Mouse (Mus musculus) intestine, embryonic 16.5 days (tissue): Measurements from ENCODE around the gene Galnt14. TPM values are rescaled to one million over a fixed set of nuclear protein-coding genes. Genes with fewer than 3 reads are reported as not detected.

Experiments
- ATAC-seq: fragments of 200-750 bp; cut with Nextera tagmentation; 2 replicates; pipeline ENCODE4 v1.8.0; 2017; ENCODE audit warnings: moderate TSS enrichment, moderate library complexity
- H3K27ac ChIP-seq: fragments of 300-500 bp; sonication (generic); 2 replicates; pipeline ENCODE4 v1.5.1; 2014; ENCODE audit warnings: mild to moderate bottlenecking, low read length
- H3K27me3 ChIP-seq: fragments of 300-500 bp; sonication (generic); replicated peaks from 2 replicates; pipeline ENCODE4 v1.6.1; 2014; ENCODE audit warnings: low read length, control low read depth, mixed read lengths; ENCODE audit not compliant: control insufficient read depth, insufficient read depth
- H3K36me3 ChIP-seq: fragments of 300-500 bp; sonication (generic); 2 replicates; pipeline ENCODE4 v1.6.1; 2014; ENCODE audit warnings: low read length, control low read depth; ENCODE audit not compliant: control insufficient read depth, insufficient read depth
- H3K4me1 ChIP-seq: fragments of 300-500 bp; sonication (generic); 2 replicates; pipeline ENCODE4 v1.6.1; 2014; ENCODE audit warnings: low read length, control low read depth, mixed read lengths; ENCODE audit not compliant: control insufficient read depth, insufficient read depth
- H3K4me2 ChIP-seq: fragments of 300-500 bp; sonication (generic); 2 replicates; pipeline ENCODE4 v1.6.1; 2014; ENCODE audit warnings: low read depth, low read length, control low read depth
- H3K4me3 ChIP-seq: fragments of 300-500 bp; sonication (generic); 2 replicates; pipeline ENCODE4 v1.5.1; 2014; ENCODE audit warnings: mild to moderate bottlenecking, low read length
- H3K9ac ChIP-seq: fragments of 300-500 bp; sonication (generic); 2 replicates; pipeline ENCODE4 v1.6.1; 2014; ENCODE audit warnings: low read depth, low read length
- H3K9me3 ChIP-seq: fragments of 300-500 bp; sonication (generic); 2 replicates; pipeline ENCODE4 v1.6.1; 2016; ENCODE audit warnings: low read length, control low read depth; ENCODE audit not compliant: control insufficient read depth
- WGBS: fragments of 180-500 bp; shearing (Covaris S2); extraction: QIAGEN DNeasy Blood & Tissue Kit; methylation state at CpG from one replicate; pipeline ENCODE4 v1.1.7; 2014; 5-methylcytosine and 5-hydroxymethylcytosine counted together
- polyA plus RNA-seq: library from polyadenylated mRNA; unstranded; fragments of >200 nt; fragmentation: Nextera tagmentation; extraction: Ambion mirVana; gene quantifications from 2 replicates; pipeline ENCODE4 v1.2.1, GENCODE M21; 2015

Gene Galnt14
- polyA plus RNA-seq: 0.24 and 0.46 TPM in 2 replicates

- under 1% methylated on average over 75 of the region's 75 CpGs for WGBS
- peak; percentile 84 for ATAC-seq
- Histone ChIP-seq H3K36me3 (no peaks in the 10 kb centered on the region), H3K27me3 (peaks cover 40% of the 10 kb centered on the region), H3K4me1 (no peaks in the 10 kb centered on the region), H3K9me3 (no peaks in the 10 kb centered on the region), H3K4me2 (peak within 1 kb of the TSS; percentile 83), H3K4me3 (peak within 1 kb of the TSS; percentile 49), H3K27ac (no peak within 1 kb of the TSS), H3K9ac (peak within 1 kb of the TSS; percentile 56)
Measured at GRCm38 (mm10) chr17:73710042-73710911, at the start of gene Galnt14. Gene Galnt14 (minus strand): TSS chr17:73710453.

- Histone ChIP-seq H3K4me3 (no peak overlapping the region), H3K27me3 (0 out of 2 replicates have a peak, but pooled peaks cover 3% of the 10 kb centered on the region), H3K4me2 (no peak overlapping the region), H3K27ac (no peak overlapping the region), H3K4me1 (no peaks in the 10 kb centered on the region), H3K9me3 (no peaks in the 10 kb centered on the region), H3K9ac (no peak overlapping the region), H3K36me3 (no peaks in the 10 kb centered on the region)
- 2% methylated on average over 6 of the region's 6 CpGs for WGBS
- ATAC-seq: peak; percentile 60
Measured at GRCm38 (mm10) chr17:73743681-73744311, 33.5 kb upstream of the Galnt14 start.

GRCm38 (mm10) chr17:73723885-73724682 is 13.8 kb upstream of the Galnt14 start:
- Histone ChIP-seq H3K27ac (no peak overlapping the region), H3K4me3 (no peak overlapping the region), H3K27me3 (no peaks in the 10 kb centered on the region), H3K4me2 (no peak overlapping the region), H3K36me3 (no peaks in the 10 kb centered on the region), H3K9me3 (no peaks in the 10 kb centered on the region), H3K9ac (no peak overlapping the region), H3K4me1 (no peaks in the 10 kb centered on the region)
- ATAC-seq: no peak
- 59% methylated on average over 8 of the region's 8 CpGs for WGBS

GRCm38 (mm10) chr17:73719021-73719748 is 8.9 kb upstream of the Galnt14 start:
- no peaks in the 10 kb centered on the region for H3K4me1 ChIP-seq
- H3K27ac ChIP-seq: no peak overlapping the region
- no peak overlapping the region for H3K4me2 ChIP-seq
- no peaks in the 10 kb centered on the region for H3K36me3 ChIP-seq
- H3K9me3 ChIP-seq: no peaks in the 10 kb centered on the region
- no peak overlapping the region for H3K4me3 ChIP-seq
- H3K27me3 ChIP-seq: peaks cover 3% of the 10 kb centered on the region; the same call in 1 of the 2 replicates
- no peak for ATAC-seq
- no peak overlapping the region for H3K9ac ChIP-seq
- WGBS: 79% methylated on average over 2 of the region's 2 CpGs

GRCm38 (mm10) chr17:73716684-73717083 is 6.4 kb upstream of the Galnt14 start:
- Histone ChIP-seq H3K4me3 (no peak overlapping the region), H3K27me3 (peaks cover 10% of the 10 kb centered on the region), H3K27ac (no peak overlapping the region), H3K4me1 (no peaks in the 10 kb centered on the region), H3K36me3 (no peaks in the 10 kb centered on the region), H3K9ac (no peak overlapping the region), H3K4me2 (no peak overlapping the region), H3K9me3 (no peaks in the 10 kb centered on the region)
- WGBS: 71% methylated on average over 3 of the region's 3 CpGs
- no peak for ATAC-seq

- WGBS: 82% methylated on average over 8 of the region's 8 CpGs
- Histone ChIP-seq H3K4me1 (no peaks in the 10 kb centered on the region), H3K9ac (no peak overlapping the region), H3K4me2 (no peak overlapping the region), H3K27ac (no peak overlapping the region), H3K4me3 (no peak overlapping the region), H3K9me3 (no peaks in the 10 kb centered on the region), H3K36me3 (no peaks in the 10 kb centered on the region), H3K27me3 (peaks cover 27% of the 10 kb centered on the region)
- no peak for ATAC-seq
Measured at GRCm38 (mm10) chr17:73714440-73715221, 4.4 kb upstream of the Galnt14 start.

- H3K4me2 ChIP-seq: no peak overlapping the region
- no peaks in the 10 kb centered on the region for H3K9me3 ChIP-seq
- H3K36me3 ChIP-seq: no peaks in the 10 kb centered on the region
- 50% methylated on average over 11 of the region's 11 CpGs for WGBS
- H3K27ac ChIP-seq: no peak overlapping the region
- no peak overlapping the region for H3K4me3 ChIP-seq
- H3K27me3 ChIP-seq: peaks cover 39% of the 10 kb centered on the region
- ATAC-seq: no peak
- no peak overlapping the region for H3K9ac ChIP-seq
- no peaks in the 10 kb centered on the region for H3K4me1 ChIP-seq
Measured at GRCm38 (mm10) chr17:73713347-73713746, 3.1 kb upstream of the Galnt14 start.

- H3K36me3 ChIP-seq: no peaks in the 10 kb centered on the region
- no peak overlapping the region for H3K4me3 ChIP-seq
- no peak overlapping the region for H3K4me2 ChIP-seq
- H3K4me1 ChIP-seq: no peaks in the 10 kb centered on the region
- H3K9me3 ChIP-seq: no peaks in the 10 kb centered on the region
- 64% methylated on average over 15 of the region's 15 CpGs for WGBS
- H3K27me3 ChIP-seq: peaks cover 40% of the 10 kb centered on the region
- ATAC-seq: no peak
- H3K27ac ChIP-seq: no peak overlapping the region
- no peak overlapping the region for H3K9ac ChIP-seq
Measured at GRCm38 (mm10) chr17:73711919-73712318, 1.7 kb upstream of the Galnt14 start.
